Mouse (Mus musculus): ENCODE measurements at regions not wholly inside any gene's neighbourhood (a gene's known extent, or its start where the extent isn't known, plus 50 kb on each side); places are given as distances from the start of the nearest gene placed in this dataset.

GRCm38 (mm10) chr14:60439106-60439505 is 66.0 kb downstream of the Amer2 start:
- no peak for DNase-seq

GRCm38 (mm10) chr14:60443821-60444551 is 70.9 kb downstream of the Amer2 start:
- no peak for DNase-seq

- no peak for DNase-seq
Measured at GRCm38 (mm10) chr14:60444552-60444937, 71.5 kb downstream of the Amer2 start.

GRCm38 (mm10) chr14:60446037-60446436 is 73.0 kb downstream of the Amer2 start:
- no peak for DNase-seq

GRCm38 (mm10) chr14:60451216-60451615 is 78.2 kb downstream of the Amer2 start:
- no peak for DNase-seq

GRCm38 (mm10) chr14:60451684-60452083 is 78.6 kb downstream of the Amer2 start:
- DNase-seq, result no peak

GRCm38 (mm10) chr14:60456767-60457166 is 83.7 kb downstream of the Amer2 start:
- DNase-seq, result peak in 1 of 2 experiments; percentile 20

GRCm38 (mm10) chr14:60484996-60485888 is 112.2 kb downstream of the Amer2 start:
- DNase-seq, result peak; percentile 45 to 64

GRCm38 (mm10) chr14:60485889-60486274 is 112.8 kb downstream of the Amer2 start:
- DNase-seq, result peak; percentile 14 to 23

- DNase-seq, result peak in 1 of 2 experiments; percentile 5
Measured at GRCm38 (mm10) chr14:60486278-60486935, 113.3 kb downstream of the Amer2 start.

- DNase-seq, result no peak
Measured at GRCm38 (mm10) chr14:60489111-60489510, 116.1 kb downstream of the Amer2 start.

GRCm38 (mm10) chr14:60490886-60491285 is 117.8 kb downstream of the Amer2 start:
- no peak for DNase-seq

- no peak for DNase-seq
Measured at GRCm38 (mm10) chr14:60495441-60495840, 122.4 kb downstream of the Amer2 start.

GRCm38 (mm10) chr14:60502552-60502951 is 129.5 kb downstream of the Amer2 start:
- DNase-seq, result no peak

GRCm38 (mm10) chr14:60505066-60505465 is 128.7 kb upstream of the Spata13 start:
- DNase-seq, result no peak

- no peak for DNase-seq
Measured at GRCm38 (mm10) chr14:60506296-60506695, 127.5 kb upstream of the Spata13 start.

GRCm38 (mm10) chr14:60513560-60513959 is 120.2 kb upstream of the Spata13 start:
- peak in 1 of 2 experiments; percentile 58 for DNase-seq

GRCm38 (mm10) chr14:60515094-60515786 is 118.6 kb upstream of the Spata13 start:
- no peak for DNase-seq

- DNase-seq, result peak; percentile 56 to 63
Measured at GRCm38 (mm10) chr14:60517891-60518290, 115.9 kb upstream of the Spata13 start.

GRCm38 (mm10) chr14:60523010-60523409 is 110.8 kb upstream of the Spata13 start:
- DNase-seq, result no peak

- no peak for DNase-seq
Measured at GRCm38 (mm10) chr14:60524869-60525268, 108.9 kb upstream of the Spata13 start.

GRCm38 (mm10) chr14:60525284-60525962 is 108.4 kb upstream of the Spata13 start:
- DNase-seq, result peak; percentile 69 to 83
